Mouse (Mus musculus): ENCODE data around the gene Gpr107. TPM values are rescaled to one million over a fixed set of nuclear protein-coding genes. Genes with fewer than 3 reads are reported as not detected.

Gene Gpr107
- total RNA-seq, 2 experiments from 2014 or later = 42.9 to 45.1 TPM

GRCm38 (mm10) chr2:31126048-31126447, 26.1 kb upstream of the Gpr107 start:
- DNase-seq (ENCODE audit: low spot score in 2 of 2) = no peak

GRCm38 (mm10) chr2:31127219-31127618, 24.9 kb upstream of the Gpr107 start:
- DNase-seq (ENCODE audit: low spot score in 2 of 2) = no peak

DNA sequence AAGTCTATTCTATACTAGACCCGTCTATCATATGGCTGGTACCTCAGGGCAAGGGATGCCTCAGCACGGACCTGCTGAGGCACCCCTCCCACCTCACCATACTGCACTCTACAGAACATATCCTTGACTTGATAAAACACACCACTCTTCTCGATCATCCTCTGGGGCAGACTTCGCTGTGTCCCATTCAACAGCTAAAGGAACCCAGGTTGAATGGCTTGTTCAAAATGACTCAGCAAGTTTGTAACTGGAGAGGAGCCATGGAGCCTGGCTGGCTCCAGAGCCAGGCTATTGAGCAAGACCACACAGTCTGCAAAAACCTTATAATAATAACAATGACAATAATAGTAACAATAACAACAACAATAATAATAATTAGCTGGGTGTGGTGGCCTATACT, 24.2 kb upstream of the Gpr107 start:
- no peak for DNase-seq (ENCODE audit: low spot score in 2 of 2)

DNA sequence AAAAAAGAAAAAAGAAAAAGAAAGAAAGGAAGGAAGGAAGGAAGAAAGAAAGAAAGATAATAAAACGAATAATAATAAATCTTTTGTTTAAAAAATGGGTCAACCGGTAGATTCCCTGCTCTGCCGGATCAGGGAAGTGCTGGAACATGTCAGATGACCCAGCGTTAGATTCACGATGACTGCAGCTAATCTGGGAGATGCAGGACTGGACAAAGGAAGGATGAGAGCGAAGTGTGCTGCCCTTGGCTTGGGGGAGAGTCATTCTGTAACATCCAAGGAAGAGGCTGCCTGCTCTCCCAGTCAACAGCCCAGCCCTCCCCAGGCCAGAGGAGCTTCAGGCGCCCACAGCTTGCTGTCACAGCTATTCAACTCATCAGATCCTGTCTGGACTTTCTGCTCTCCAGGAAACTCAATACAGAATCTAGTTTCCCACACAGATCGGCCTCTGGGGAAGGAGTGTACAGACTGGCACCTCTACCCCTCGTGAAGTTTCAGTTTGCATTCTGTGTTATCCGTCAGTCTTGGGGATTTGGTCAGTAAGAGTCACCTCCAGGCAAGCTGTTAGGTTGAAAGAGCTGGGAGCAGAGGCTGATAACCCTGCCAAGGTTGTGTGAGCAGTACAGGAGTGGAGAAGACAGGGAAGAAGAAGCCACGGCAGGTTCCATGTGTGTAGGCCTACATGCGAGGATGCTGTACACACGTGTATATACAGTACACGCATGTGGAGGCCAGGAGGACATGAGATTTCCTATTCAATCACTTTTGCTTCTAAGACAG, 22.2 kb upstream of the Gpr107 start:
- DNase-seq (ENCODE audit: low spot score in 2 of 2) = no peak

DNA sequence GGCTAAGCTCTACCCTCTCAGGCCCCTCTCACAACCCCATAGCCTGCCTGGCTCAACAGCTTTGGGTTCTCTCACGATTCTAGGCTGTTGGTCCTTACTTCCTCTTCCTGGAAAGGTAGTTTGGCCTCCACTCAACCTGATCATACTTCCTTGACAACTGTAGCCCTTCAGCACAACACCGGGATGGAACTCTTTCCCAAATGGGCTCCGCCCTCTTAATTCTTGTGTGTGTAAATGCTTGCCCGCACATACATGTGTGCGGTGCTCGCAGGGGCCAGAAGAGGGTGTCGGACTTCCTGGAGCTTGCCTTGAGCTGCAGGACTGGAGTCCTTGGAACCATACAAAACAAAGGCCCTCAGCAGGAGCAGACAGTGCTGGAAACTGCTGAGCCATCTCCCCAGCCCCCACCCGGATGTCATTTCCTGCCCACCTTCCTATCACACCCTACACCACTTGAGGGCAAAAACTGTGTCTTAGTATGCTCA, 21.3 kb upstream of the Gpr107 start:
- DNase-seq (ENCODE audit: low spot score in 2 of 2) = no peak

- no peak for DNase-seq (ENCODE audit: low spot score in 2 of 2)
Observed at GRCm38 (mm10) chr2:31132682-31133081, 19.4 kb upstream of the Gpr107 start.

- no peak for DNase-seq (ENCODE audit: low spot score in 2 of 2)
Observed at GRCm38 (mm10) chr2:31133981-31134380, 18.1 kb upstream of the Gpr107 start.

DNA sequence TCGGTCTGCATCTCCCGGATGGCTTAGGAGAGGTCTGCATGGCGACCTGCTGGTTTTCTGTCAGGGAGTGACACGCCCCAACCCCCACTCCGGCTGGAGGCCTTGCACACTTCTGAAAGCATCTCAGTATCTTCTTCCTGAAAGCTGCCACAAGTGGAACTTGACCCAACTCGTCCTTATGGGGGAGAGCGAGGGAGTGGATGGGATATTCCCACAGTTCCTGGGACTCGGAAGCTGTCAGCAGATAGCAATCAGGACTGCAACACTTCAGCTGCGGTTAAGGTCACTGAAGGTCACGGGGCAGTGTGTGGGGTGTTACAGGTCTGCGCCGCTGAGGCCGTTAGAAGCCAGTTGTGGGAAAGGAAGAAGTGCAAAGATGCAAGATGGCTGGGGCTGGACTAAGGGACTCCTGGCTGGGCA, 16.6 kb upstream of the Gpr107 start:
- no peak for DNase-seq (ENCODE audit: low spot score in 2 of 2)

DNA sequence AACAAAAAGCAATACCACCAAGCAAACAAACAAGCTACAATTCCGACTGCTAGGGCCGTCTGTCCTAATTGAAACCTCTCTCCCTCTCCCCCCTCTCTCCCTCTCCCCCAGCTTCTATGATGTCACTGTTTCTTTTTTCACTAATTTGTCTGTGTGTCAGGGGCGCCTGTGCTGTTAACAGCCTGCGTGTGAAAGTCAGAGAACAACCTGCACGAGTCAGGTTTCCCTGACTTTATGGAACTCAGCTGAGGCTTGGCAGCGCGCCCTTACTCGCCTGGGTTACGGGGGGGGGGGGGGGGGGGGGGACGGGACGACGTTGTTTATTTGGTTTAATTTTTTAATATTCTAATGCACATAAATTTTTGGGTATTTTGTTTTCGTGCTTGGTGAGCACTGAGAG, 15.8 kb upstream of the Gpr107 start:
- no peak for DNase-seq (ENCODE audit: low spot score in 2 of 2)

DNA sequence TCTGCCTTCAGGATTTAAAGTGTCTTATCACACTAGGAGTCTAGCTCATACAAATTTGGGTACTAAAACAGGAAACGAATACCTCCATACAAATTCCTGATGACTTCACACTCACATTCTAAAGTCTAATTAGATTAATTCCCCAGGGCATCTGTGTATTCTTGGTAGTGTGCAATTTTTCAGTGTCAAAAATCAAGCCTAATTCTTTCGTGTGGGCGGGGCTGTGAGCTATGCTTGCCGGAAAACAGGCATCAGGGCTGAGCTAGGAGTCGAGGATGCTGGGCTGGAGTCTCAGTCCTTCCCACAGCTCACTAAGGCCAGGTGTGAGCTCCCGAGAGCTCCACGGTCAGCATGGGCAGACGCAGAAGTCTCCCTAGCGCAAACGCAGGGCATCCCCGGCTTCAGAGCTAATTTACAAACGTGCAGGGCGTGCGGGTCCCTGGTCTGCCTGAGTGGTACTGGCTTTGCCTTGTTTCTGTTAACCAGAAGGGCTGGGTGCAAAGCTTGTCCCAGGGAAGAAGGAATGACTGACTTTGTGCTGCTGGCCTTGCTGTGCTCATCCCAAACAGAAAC, 15.0 kb upstream of the Gpr107 start:
- no peak for DNase-seq (ENCODE audit: low spot score in 2 of 2)

- no peak for DNase-seq (ENCODE audit: low spot score in 2 of 2)
Observed at GRCm38 (mm10) chr2:31139174-31139632, 12.9 kb upstream of the Gpr107 start.

DNA sequence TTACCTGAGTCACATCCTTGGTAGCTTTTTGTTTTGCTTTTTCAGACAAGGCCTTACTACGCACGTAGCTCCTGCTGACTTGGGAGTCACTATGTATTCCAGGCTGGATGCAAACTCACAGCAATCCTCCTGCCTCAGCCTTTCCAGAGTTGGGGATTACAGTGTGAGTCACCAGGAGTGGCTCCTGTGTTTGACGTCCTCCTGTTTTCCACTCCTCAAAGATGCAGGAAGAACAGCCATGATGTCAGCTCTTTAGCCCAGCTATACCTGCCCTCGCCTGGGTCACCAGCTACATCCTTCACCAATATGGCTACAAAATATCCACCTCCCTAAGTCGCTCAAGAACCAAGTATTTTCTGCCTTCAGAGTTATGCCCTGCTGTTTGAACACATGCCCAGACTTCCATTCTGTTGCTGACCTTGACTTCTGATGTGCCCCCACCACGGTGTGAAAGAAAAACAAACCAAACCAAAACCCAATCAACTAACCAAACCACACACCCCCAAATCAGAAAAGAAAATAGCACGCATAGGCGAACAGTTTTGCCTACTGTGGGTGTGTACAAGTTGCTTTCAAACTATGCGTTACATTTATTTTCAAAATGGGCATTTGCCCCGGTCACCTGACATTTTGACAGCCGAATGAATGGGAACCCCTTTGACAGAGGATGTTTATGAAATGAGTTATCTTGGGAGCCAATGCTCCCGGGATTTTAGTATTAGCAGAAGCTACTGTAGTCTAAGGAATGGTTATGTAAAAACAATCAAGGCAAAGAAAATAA, 11.9 kb upstream of the Gpr107 start:
- no peak for DNase-seq (ENCODE audit: low spot score in 2 of 2)

DNA sequence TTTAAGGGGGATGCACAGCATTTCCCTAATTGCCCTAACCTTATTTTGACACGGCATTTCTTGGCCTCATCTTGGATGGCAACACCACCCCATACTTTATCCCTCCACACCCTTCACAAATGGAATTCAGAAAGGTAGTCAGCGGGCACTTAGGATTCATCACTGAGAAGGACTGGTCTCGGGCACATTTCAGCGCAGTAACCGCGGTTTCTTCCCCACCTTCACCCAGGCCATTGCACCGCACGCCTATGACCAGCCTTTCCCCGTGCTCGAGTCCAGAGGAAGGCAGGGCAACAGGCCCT, 11.4 kb upstream of the Gpr107 start:
- DNase-seq (ENCODE audit: low spot score in 2 of 2) = no peak

- DNase-seq (ENCODE audit: low spot score in 2 of 2) = peak; percentile 38 to 54
Observed at GRCm38 (mm10) chr2:31141074-31141866, 10.8 kb upstream of the Gpr107 start.

DNA sequence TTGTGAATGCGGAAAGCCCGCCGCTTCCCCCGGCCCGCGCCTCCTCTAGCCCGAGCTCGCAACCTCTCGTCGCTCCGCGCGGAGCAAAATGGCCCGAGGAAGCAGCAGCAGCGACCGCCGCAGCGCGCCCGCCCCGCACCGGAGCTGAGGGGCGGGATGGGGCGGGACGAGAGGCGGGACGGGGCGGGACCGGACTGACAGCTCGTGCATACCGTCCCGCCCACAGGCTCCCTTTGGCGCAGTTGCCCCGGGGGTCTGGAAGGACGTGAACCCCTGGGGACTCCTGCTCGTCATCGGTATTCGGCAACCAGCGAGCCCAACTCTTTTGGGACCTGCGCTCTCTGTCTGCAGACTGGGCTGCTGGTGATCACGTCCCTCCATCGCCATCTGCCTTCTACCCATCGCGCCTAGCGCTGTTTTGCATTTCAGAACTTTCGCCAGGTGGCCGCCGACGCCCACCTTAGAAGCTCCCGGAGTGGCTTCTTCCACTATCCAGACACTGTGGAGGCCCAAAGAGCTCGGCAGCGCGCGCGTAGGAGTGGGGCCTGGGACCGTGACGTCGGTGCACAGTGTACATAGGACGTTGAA, 10.2 kb upstream of the Gpr107 start, which contains the start of gene Fnbp1:
Gene Fnbp1 (minus strand): TSS at position 142 of the 588 bp plus-strand sequence.
- DNase-seq (ENCODE audit: low spot score in 2 of 2) = peak; percentile 80 to 90

GRCm38 (mm10) chr2:31142505-31142904, 9.6 kb upstream of the Gpr107 start:
- DNase-seq (ENCODE audit: low spot score in 2 of 2) = peak in 1 of 2 experiments; percentile 29

DNA sequence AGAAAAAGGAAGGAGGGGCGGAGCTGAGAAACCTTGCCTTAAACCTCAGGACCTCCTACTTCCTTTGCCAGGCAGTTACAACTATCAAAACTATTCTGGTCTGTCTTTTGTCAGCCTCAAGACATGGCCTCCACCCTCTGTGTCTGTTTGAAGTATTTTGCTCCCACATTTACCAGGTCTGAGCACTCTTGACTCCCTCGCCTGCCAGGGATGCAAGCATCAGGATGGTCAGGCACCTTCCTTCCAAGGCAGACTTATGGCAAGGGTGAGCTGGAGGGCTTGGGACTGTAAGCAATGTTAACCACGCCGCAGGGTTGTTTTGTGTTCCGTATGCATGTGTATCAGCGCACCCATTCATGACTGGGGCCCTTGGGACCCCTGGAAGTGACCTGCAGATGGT, 8.8 kb upstream of the Gpr107 start:
- DNase-seq (ENCODE audit: low spot score in 2 of 2) = no peak

DNA sequence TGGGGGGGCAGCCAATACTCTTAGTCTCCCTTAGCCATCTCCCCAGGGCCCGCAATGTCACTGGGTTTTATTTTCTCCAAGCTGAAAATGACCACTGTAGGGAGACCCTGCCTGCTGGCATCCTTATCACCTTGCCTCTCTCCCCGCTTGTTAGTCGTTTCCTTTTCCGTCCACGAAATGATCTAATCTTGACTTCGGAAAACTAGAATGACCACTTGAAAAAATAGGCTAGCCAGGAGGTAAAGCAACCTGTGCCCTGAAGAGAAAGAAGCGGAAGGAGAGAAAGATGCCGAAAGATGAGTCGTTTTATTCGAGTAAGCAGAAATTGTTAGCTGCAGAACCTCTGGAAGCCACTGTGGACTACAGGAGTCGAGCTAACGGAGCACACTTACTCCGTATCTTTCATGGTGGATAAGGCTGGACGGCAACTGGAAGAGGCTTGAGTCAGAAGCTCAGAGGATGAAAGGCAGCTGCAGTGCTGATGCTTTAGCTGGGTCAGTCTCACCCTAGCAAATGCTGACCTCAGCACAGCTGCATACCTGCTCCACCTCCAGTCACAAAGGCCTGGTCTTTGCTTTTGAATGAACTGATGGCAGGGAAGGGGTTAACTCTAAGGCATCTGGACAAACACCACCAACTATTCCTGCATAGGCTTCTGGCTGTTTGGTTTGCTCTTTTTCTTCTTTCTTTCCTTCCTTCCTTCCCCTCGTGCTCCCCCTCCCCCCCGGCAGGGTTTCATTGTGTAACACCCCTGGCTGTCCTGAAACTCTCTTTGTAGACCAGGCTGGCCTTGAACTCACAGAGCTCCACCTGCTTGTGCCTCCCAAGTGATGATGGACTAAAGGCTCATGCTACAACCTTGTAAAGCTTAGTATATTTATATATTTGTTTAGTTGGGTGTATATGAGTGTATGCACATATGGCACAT, 8.1 kb upstream of the Gpr107 start:
- no peak for DNase-seq (ENCODE audit: low spot score in 2 of 2)

DNA sequence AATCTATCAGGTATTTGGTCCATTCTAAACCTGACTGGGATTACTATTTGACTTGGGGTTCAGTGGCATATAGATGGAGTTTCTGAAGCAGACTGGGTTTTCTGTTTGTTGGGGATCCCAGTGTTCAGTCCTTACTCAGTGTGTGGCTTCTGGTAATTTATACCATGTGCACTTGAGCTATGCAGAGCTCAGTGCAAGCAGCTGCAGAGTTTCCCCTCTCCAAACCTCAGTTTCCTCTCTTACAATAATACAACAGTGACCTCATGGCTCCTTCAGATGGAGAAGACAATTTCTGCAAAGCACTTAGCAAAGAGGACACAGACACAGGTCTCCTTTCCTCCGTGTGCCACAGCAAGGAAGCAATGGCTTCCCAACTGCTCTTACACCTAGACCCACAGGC, 7.2 kb upstream of the Gpr107 start:
- no peak for DNase-seq (ENCODE audit: low spot score in 2 of 2)

DNA sequence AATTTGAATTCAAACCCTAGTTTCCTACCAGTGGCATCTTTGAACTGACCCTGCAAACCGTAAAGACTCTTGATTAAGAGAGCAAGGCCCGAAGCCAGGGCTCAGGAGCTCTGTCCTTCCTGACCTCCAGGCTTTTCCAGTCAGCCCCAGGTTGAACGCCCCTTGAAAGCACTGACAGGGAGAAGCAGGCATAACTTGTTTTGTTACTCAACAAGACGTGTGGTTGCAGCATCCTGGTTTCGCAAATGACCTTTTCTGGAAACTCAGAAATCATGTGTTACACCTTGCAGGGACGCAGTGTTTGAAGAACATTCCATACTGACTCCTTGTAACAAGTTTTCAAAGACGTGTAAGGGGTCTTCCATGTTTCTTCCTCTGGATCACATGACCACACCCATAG, 5.1 kb upstream of the Gpr107 start:
- DNase-seq (ENCODE audit: low spot score in 2 of 2) = no peak
